Mouse (Mus musculus) forebrain, postnatal 0 days (tissue): Measurements from ENCODE around the gene Tgfb2. TPM values are rescaled to one million over a fixed set of nuclear protein-coding genes. Genes with fewer than 3 reads are reported as not detected.

Experiments
- ATAC-seq: fragments of 200-750 bp; cut with Nextera tagmentation; 2 replicates; pipeline ENCODE4 v1.8.0; 2017; ENCODE audit warnings: mild to moderate bottlenecking, moderate library complexity
- DNase-seq: peaks from one replicate; pipeline ENCODE4 v3.0.0-alpha.2; 2015
- H3K27ac ChIP-seq: fragments of 300-500 bp; sonication (generic); 2 replicates; pipeline ENCODE4 v1.5.1; 2014; ENCODE audit warnings: low read depth, mild to moderate bottlenecking, antibody characterized with exemption, low read length, moderate library complexity, mixed read lengths
- H3K27me3 ChIP-seq: fragments of 300-500 bp; sonication (generic); 2 replicates; pipeline ENCODE4 v1.6.1; 2014; ENCODE audit warnings: mild to moderate bottlenecking, low read length, mixed read lengths; ENCODE audit not compliant: insufficient read depth
- H3K36me3 ChIP-seq: fragments of 300-500 bp; sonication (generic); 2 replicates; pipeline ENCODE4 v1.6.1; 2014; ENCODE audit warnings: mild to moderate bottlenecking, moderate library complexity; ENCODE audit not compliant: insufficient read depth
- H3K4me1 ChIP-seq: fragments of 300-500 bp; sonication (generic); 2 replicates; pipeline ENCODE4 v1.6.1; 2014; ENCODE audit warnings: antibody characterized with exemption; ENCODE audit not compliant: insufficient read depth
- H3K4me2 ChIP-seq: fragments of 300-500 bp; sonication (generic); 2 replicates; pipeline ENCODE4 v1.6.1; 2014; ENCODE audit warnings: low read depth, mild to moderate bottlenecking, moderate library complexity
- H3K4me3 ChIP-seq: fragments of 300-500 bp; sonication (generic); 2 replicates; pipeline ENCODE4 v1.5.1; 2014; ENCODE audit warnings: low read depth, low read length, mixed read lengths
- H3K9ac ChIP-seq: fragments of 300-500 bp; sonication (generic); 2 replicates; pipeline ENCODE4 v1.6.1; 2014; ENCODE audit warnings: mild to moderate bottlenecking
- H3K9me3 ChIP-seq: fragments of 300-500 bp; sonication (generic); 2 replicates; pipeline ENCODE4 v1.6.1; 2016; ENCODE audit warnings: low read length
- CTCF ChIP-seq: sonication (generic); IDR thresholded peaks from 2 replicates; pipeline ENCODE4 v1.5.1; 2016; ENCODE audit warnings: antibody characterized with exemption, control low read depth, low read depth
- WGBS: fragments of 180-500 bp; shearing (Covaris S2); extraction: QIAGEN DNeasy Blood & Tissue Kit; methylation state at CpG from one replicate; pipeline ENCODE4 v1.1.7; 2014; 5-methylcytosine and 5-hydroxymethylcytosine counted together
- polyA plus RNA-seq: library from polyadenylated mRNA; unstranded; fragments of >200 nt; fragmentation: Nextera tagmentation; extraction: Ambion mirVana; gene quantifications from 2 replicates; pipeline ENCODE4 v1.2.1, GENCODE M21; 2015
- total RNA-seq: library from RNA; depleted of rRNA; stranded (reverse); fragments of >200 nt; gene quantifications from 2 replicates; pipeline ENCODE4 v1.2.3, GENCODE M21; 2014

The Tgfb2 gene
- total and polyA plus RNA-seq, 2 experiments from 2014 or later = 15.4 to 35.8 TPM

DNA sequence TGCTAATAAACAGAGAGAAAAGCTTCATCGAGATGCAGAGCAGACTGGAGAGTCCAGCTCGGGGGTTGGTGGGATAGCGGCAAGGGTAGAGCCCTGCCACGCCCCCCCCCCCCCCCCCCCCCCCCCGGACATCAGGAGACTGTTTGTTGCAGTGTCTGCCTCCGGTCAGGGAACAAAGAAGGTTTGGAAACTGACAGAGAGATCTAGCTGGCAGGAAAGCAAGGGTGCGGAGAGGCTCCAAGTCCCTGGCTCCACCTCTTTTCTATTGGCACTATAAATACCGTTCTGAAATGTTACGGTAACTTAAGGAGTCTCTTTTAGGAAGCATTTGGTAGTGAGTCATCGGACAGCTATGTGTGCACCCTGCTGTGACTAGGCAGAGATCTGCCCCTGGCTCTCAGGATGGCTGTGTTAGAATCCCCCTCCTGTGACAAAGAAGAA lies 96.0 kb downstream of the Tgfb2 start:
- 0 out of 2 replicates have a peak overlapping the region, but pooled peaks have one; percentile 15 for H3K9ac ChIP-seq
- H3K4me1 ChIP-seq = no peaks in the 10 kb centered on the region
- 1% methylated on average over 9 of the region's 10 CpGs for WGBS
- H3K36me3 ChIP-seq = no peaks in the 10 kb centered on the region
- 0 out of 2 replicates have a peak, but pooled peaks cover 4% of the 10 kb centered on the region for H3K27me3 ChIP-seq
- H3K9me3 ChIP-seq = no peaks in the 10 kb centered on the region
- DNase-seq = peak; percentile 45
- peak overlapping the region; percentile 14; the same call in 1 of the 2 replicates for H3K4me2 ChIP-seq
- H3K27ac ChIP-seq = no peak overlapping the region
- no peak for TF ChIP-seq CTCF
- no peak overlapping the region for H3K4me3 ChIP-seq
- ATAC-seq = peak; percentile 83

DNA sequence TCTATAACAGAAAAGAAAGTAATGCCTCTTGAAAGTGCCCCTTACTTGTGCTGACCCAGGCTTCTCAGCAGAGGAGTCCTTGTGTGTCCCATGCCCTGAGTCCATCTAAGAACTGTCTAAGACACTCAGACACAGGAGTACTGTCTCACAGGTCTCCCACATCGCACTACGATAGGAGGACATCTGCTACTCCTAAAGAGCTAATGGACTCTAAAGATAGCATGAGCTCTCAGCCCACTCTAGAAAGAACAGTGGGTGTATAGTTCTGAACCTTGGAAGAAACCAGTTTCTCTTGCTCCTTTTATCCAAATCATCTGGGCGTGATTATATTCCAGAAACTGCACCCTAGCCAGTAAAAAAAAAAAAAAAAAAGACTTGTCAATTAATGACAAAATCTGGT lies 97.7 kb downstream of the Tgfb2 start:
- no peak for TF ChIP-seq CTCF
- Histone ChIP-seq H3K4me1 (no peaks in the 10 kb centered on the region), H3K4me2 (no peak overlapping the region), H3K9me3 (no peaks in the 10 kb centered on the region), H3K4me3 (no peak overlapping the region), H3K27ac (no peak overlapping the region), H3K27me3 (0 out of 2 replicates have a peak, but pooled peaks cover 4% of the 10 kb centered on the region), H3K36me3 (no peaks in the 10 kb centered on the region), H3K9ac (no peak overlapping the region)
- WGBS = 87% methylated on average over 3 of the region's 3 CpGs
- ATAC-seq (no peak), DNase-seq (no peak)

DNA sequence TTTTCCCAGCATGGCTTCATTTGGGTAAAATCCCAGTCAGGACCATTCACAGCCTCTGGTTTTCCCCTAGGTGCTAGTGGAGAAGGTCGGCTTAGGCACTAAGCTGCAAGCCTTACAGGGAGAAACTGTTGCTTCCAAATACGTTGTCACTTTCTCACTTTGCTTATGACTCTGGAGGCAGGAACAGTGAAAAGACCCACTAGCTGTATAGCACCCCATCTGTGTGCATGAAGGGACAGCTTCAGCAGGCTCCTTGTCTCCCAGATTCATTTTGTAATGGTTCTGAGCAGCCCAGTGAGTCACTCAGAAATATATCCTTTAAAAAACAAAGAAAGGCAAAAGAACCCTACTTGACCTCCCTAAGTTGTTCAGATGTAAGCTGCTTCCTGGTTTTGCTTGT lies 100.2 kb downstream of the Tgfb2 start:
- no peaks in the 10 kb centered on the region for H3K4me1 ChIP-seq
- DNase-seq (no peak), ATAC-seq (no peak)
- H3K27ac ChIP-seq = no peak overlapping the region
- no peak for TF ChIP-seq CTCF
- H3K9ac ChIP-seq = no peak overlapping the region
- 0 out of 2 replicates have a peak, but pooled peaks cover 4% of the 10 kb centered on the region for H3K27me3 ChIP-seq
- WGBS = 59% methylated on average over 2 of the region's 2 CpGs
- no peak overlapping the region for H3K4me3 ChIP-seq
- no peak overlapping the region for H3K4me2 ChIP-seq
- H3K9me3 ChIP-seq = no peaks in the 10 kb centered on the region
- no peaks in the 10 kb centered on the region for H3K36me3 ChIP-seq

DNA sequence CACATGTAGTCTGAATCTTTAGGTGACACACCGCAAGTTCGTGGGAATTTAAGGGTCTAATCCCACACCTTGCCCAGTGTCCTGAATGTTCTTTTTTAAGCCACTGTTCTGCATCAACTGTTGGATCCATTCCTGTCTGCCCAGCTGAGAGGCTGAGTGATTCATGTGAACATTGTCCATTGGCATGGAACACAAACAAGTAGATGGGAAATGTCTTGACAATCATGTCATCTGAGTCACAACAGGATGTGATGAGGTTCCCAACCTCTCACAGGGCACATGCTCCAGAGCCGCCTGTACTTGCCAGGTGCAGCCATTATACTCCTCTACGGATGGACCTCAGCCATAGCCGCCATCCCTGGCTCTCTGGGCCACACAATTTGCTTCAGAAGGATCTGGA lies 101.7 kb downstream of the Tgfb2 start:
- Histone ChIP-seq H3K4me3 (no peak overlapping the region), H3K4me2 (no peak overlapping the region), H3K27ac (no peak overlapping the region), H3K4me1 (no peaks in the 10 kb centered on the region), H3K9me3 (no peaks in the 10 kb centered on the region), H3K36me3 (no peaks in the 10 kb centered on the region), H3K9ac (no peak overlapping the region), H3K27me3 (0 out of 2 replicates have a peak, but pooled peaks cover 4% of the 10 kb centered on the region)
- WGBS = 95% methylated on average over 5 of the region's 5 CpGs
- DNase-seq (no peak), ATAC-seq (no peak)
- no peak for TF ChIP-seq CTCF

DNA sequence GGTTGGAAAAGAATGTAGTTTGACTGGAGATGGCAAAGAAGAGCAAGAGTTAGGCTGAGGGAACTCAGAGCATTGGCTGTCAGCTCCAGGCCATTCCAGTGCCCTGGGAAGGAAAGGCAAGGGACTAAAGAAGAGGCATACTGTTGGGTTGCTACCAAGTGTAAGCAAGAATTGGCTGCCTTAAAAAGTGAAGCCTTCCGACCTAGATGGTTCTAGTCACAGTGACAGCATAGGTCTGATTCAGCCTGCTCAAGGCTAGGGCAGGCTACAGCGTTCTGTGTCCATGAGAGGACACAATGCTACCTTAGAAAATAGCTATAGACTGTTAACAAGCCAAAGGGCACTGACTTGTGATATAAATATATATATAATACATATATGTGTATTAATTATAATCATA lies 117.6 kb downstream of the Tgfb2 start:
- Histone ChIP-seq H3K9me3 (no peaks in the 10 kb centered on the region), H3K4me1 (no peaks in the 10 kb centered on the region), H3K36me3 (no peaks in the 10 kb centered on the region), H3K27me3 (no peaks in the 10 kb centered on the region), H3K9ac (no peak overlapping the region), H3K4me3 (no peak overlapping the region), H3K27ac (no peak overlapping the region), H3K4me2 (no peak overlapping the region)
- ATAC-seq = no peak
- DNase-seq = no peak
- 91% methylated on average over 2 of the region's 2 CpGs for WGBS
- TF ChIP-seq CTCF = no peak

DNA sequence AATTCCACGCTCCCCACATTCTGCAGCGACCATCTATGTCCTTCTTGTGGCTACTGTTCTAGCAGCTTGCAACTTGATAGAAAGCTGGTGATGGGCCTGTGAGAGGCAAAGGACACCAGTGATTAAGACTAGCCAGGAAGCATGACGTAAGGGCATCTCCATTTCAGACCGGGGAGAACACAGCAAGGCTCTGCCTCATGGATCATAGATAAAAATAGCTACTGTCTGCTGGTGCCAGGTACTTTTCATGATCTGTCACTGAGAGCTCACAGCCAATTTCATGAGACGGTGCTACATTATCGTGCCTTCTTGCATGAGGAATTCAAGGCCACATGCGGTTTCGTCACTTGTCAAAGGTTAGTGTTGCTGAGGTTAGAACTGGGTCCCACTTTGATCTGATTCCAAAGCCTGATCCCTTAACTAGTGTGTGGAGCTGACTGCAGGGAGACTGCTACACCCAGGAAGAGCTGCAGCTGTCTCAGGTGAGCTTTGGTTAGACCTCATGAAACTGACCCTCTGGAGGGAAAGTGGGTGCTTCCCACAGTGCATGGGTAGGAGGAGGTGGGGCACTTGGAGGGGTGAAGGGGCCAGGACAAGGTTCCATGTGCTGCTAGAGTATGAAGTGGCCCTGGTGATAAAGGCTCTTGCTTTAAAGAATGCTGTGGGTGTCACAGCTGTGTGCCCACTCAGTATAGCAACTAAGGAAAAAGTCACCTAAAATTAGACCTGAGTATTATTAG lies 118.6 kb downstream of the Tgfb2 start:
- WGBS = 72% methylated on average over 8 of the region's 8 CpGs
- DNase-seq (peak; percentile 6), ATAC-seq (no peak; the same call in 1 of the 2 replicates)
- Histone ChIP-seq H3K9ac (no peak overlapping the region), H3K4me1 (no peaks in the 10 kb centered on the region), H3K4me3 (no peak overlapping the region), H3K36me3 (no peaks in the 10 kb centered on the region), H3K4me2 (no peak overlapping the region), H3K9me3 (no peaks in the 10 kb centered on the region), H3K27me3 (no peaks in the 10 kb centered on the region), H3K27ac (no peak overlapping the region)
- no peak for TF ChIP-seq CTCF

DNA sequence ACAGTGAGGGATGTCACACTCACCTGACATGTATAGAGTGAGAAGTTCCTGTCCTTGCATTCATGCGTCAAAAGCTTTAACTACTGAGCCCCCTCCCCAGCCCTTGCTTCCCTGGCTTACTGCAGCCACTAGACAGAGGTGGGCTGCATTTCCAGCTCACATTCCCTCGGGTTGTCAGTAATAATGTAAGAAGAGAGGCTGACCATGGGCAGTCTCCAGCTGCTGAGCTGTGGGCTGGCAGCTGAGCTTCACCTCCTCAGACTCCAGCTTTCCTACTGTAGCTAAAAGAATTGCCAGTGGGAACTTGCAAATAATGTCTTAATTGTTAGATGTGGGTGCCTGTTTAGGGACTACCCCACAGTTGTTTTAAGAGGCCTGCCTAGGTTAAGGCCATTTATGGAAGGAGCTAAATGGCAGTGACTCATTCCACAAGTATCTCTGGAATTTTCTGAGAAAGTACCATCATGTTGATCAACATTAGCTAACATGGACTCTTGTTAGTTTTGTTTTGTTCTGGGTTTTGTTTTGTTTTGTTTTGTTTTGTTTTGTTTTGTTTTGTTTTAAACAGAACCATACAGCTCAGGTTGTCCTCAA lies 120.1 kb downstream of the Tgfb2 start:
- H3K9me3 ChIP-seq = no peaks in the 10 kb centered on the region
- no peak overlapping the region for H3K27ac ChIP-seq
- TF ChIP-seq CTCF = no peak
- WGBS = 79% methylated on average over 2 of the region's 2 CpGs
- H3K4me2 ChIP-seq = no peak overlapping the region
- no peaks in the 10 kb centered on the region for H3K4me1 ChIP-seq
- H3K27me3 ChIP-seq = no peaks in the 10 kb centered on the region
- ATAC-seq = no peak
- no peak overlapping the region for H3K4me3 ChIP-seq
- H3K36me3 ChIP-seq = no peaks in the 10 kb centered on the region
- no peak for DNase-seq
- H3K9ac ChIP-seq = no peak overlapping the region
